Mouse (Mus musculus): ENCODE results near the gene Itsn1.

DNA sequence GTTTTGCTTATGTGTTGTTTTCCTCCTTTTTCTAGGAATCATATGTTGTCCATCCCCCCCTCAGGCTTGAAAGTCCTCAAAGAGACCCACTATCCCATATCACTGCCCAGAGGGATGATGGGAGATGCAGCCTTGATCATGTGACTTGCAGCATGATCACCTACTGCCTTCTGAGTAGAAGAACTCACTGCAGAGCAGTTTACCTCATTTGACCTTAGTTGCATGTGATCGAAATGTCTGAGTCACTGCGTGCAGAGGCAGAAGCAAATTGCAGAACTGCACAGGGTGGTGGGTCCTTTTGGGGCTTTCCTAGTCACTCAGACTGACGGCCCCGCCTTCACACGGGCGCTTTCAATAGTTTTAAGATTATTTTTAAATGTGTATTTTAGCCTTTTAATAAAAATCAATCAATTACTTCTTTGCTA lies 141.1 kb downstream of the Itsn1 start:
- TF ChIP-seq POLR2A (IDR thresholded peaks at IDR 0.05; ENCODE audit: borderline replicate concordance, insufficient read depth, low read length) = no peak
- no peak for TF ChIP-seq CTCF (IDR thresholded peaks at IDR 0.05; ENCODE audit: borderline replicate concordance, insufficient read depth, low read depth, low read length)

Measured in cerebellum, adult 2 months (tissue).